Mouse (Mus musculus): Measurements from ENCODE around the gene Gtf2h3. TPM values are rescaled to one million over a fixed set of nuclear protein-coding genes. Genes with fewer than 3 reads are reported as not detected.

The Gtf2h3 gene
- polyA plus RNA-seq, 1 experiment, result 34.0 TPM

GRCm38 (mm10) chr5:124553607-124554006 lies 25.3 kb upstream of the Gtf2h3 start:
- no peaks in the 10 kb centered on the region for H3K27me3 ChIP-seq (ENCODE audit: control insufficient read depth, insufficient read depth, insufficient read length)
- peaks cover 29% of the 10 kb centered on the region for H3K36me3 ChIP-seq (ENCODE audit: control insufficient read depth, insufficient read depth)
- no peak overlapping the region for H3ac ChIP-seq (ENCODE audit: control insufficient read depth, insufficient read length, low read depth)
- TF ChIP-seq FOSL1 (IDR thresholded peaks at IDR 0.05; ENCODE audit: insufficient read depth, low read length, poor library complexity, severe bottlenecking) (no peak), MAX (IDR thresholded peaks at IDR 0.05) (no peak), CTCF (IDR thresholded peaks at IDR 0.05; ENCODE audit: control insufficient read depth, insufficient read depth, insufficient read length) (no peak), CEBPB (IDR thresholded peaks at IDR 0.05; ENCODE audit: low read depth) (no peak), USF1 (IDR thresholded peaks at IDR 0.05; ENCODE audit: low read depth) (no peak), MYOG (IDR thresholded peaks at IDR 0.05; ENCODE audit: control insufficient read depth, extremely low read depth, insufficient read length) (no peak), MYOD1 (IDR thresholded peaks at IDR 0.05; ENCODE audit: control insufficient read depth, insufficient read length, low read depth) (no peak)
- H3K4me3 ChIP-seq (ENCODE audit: insufficient read depth, poor library complexity, severe bottlenecking), result peak overlapping the region; percentile 82
- H3K79me2 ChIP-seq (ENCODE audit: control insufficient read depth, insufficient read depth), result peaks cover 18% of the 10 kb centered on the region
- H3K79me3 ChIP-seq (ENCODE audit: low read depth), result peaks cover 2% of the 10 kb centered on the region

- Histone ChIP-seq H3K4me3 (ENCODE audit: insufficient read depth, poor library complexity, severe bottlenecking) (no peak overlapping the region), H3K79me3 (ENCODE audit: low read depth) (no peaks in the 10 kb centered on the region), H3K27me3 (ENCODE audit: control insufficient read depth, insufficient read depth, insufficient read length) (no peaks in the 10 kb centered on the region), H3K36me3 (ENCODE audit: control insufficient read depth, insufficient read depth) (peaks cover 29% of the 10 kb centered on the region), H3K79me2 (ENCODE audit: control insufficient read depth, insufficient read depth) (peaks cover 15% of the 10 kb centered on the region), H3ac (ENCODE audit: control insufficient read depth, insufficient read length, low read depth) (no peak overlapping the region)
- TF ChIP-seq CEBPB (IDR thresholded peaks at IDR 0.05; ENCODE audit: low read depth) (no peak), MYOD1 (IDR thresholded peaks at IDR 0.05; ENCODE audit: control insufficient read depth, insufficient read length, low read depth) (no peak), USF1 (IDR thresholded peaks at IDR 0.05; ENCODE audit: low read depth) (no peak), CTCF (IDR thresholded peaks at IDR 0.05; ENCODE audit: control insufficient read depth, insufficient read depth, insufficient read length) (no peak), MAX (IDR thresholded peaks at IDR 0.05) (no peak), MYOG (IDR thresholded peaks at IDR 0.05; ENCODE audit: control insufficient read depth, extremely low read depth, insufficient read length) (no peak), FOSL1 (IDR thresholded peaks at IDR 0.05; ENCODE audit: insufficient read depth, low read length, poor library complexity, severe bottlenecking) (no peak)
Measured at GRCm38 (mm10) chr5:124555145-124555544, 23.8 kb upstream of the Gtf2h3 start.

- Histone ChIP-seq H3K4me3 (ENCODE audit: insufficient read depth, poor library complexity, severe bottlenecking) (no peak overlapping the region), H3K36me3 (ENCODE audit: control insufficient read depth, insufficient read depth) (peaks cover 92% of the 10 kb centered on the region), H3K79me2 (ENCODE audit: control insufficient read depth, insufficient read depth) (peaks cover 6% of the 10 kb centered on the region), H3ac (ENCODE audit: control insufficient read depth, insufficient read length, low read depth) (no peak overlapping the region), H3K79me3 (ENCODE audit: low read depth) (no peaks in the 10 kb centered on the region), H3K27me3 (ENCODE audit: control insufficient read depth, insufficient read depth, insufficient read length) (no peaks in the 10 kb centered on the region)
- TF ChIP-seq MYOG (IDR thresholded peaks at IDR 0.05; ENCODE audit: control insufficient read depth, extremely low read depth, insufficient read length), result no peak
- TF ChIP-seq MAX (IDR thresholded peaks at IDR 0.05), result no peak
- TF ChIP-seq USF1 (IDR thresholded peaks at IDR 0.05; ENCODE audit: low read depth), result no peak
- no peak for TF ChIP-seq CEBPB (IDR thresholded peaks at IDR 0.05; ENCODE audit: low read depth)
Measured at GRCm38 (mm10) chr5:124571068-124571467, 7.9 kb upstream of the Gtf2h3 start.

GRCm38 (mm10) chr5:124575467-124575866 lies 3.5 kb upstream of the Gtf2h3 start:
- H3ac ChIP-seq (ENCODE audit: control insufficient read depth, insufficient read length, low read depth), result no peak overlapping the region
- peaks cover 20% of the 10 kb centered on the region for H3K79me3 ChIP-seq (ENCODE audit: low read depth)
- no peak for TF ChIP-seq CTCF (IDR thresholded peaks at IDR 0.05; ENCODE audit: control insufficient read depth, insufficient read depth, insufficient read length)
- no peak for TF ChIP-seq MAX (IDR thresholded peaks at IDR 0.05)
- no peak for TF ChIP-seq MYOG (IDR thresholded peaks at IDR 0.05; ENCODE audit: control insufficient read depth, extremely low read depth, insufficient read length)
- no peak for TF ChIP-seq FOSL1 (IDR thresholded peaks at IDR 0.05; ENCODE audit: insufficient read depth, low read length, poor library complexity, severe bottlenecking)
- TF ChIP-seq USF1 (IDR thresholded peaks at IDR 0.05; ENCODE audit: low read depth), result no peak
- no peak for TF ChIP-seq MYOD1 (IDR thresholded peaks at IDR 0.05; ENCODE audit: control insufficient read depth, insufficient read length, low read depth)
- no peak for TF ChIP-seq CEBPB (IDR thresholded peaks at IDR 0.05; ENCODE audit: low read depth)
- H3K79me2 ChIP-seq (ENCODE audit: control insufficient read depth, insufficient read depth), result peaks cover 37% of the 10 kb centered on the region
- no peaks in the 10 kb centered on the region for H3K27me3 ChIP-seq (ENCODE audit: control insufficient read depth, insufficient read depth, insufficient read length)
- peaks cover 60% of the 10 kb centered on the region for H3K36me3 ChIP-seq (ENCODE audit: control insufficient read depth, insufficient read depth)
- no peak overlapping the region for H3K4me3 ChIP-seq (ENCODE audit: insufficient read depth, poor library complexity, severe bottlenecking)

GRCm38 (mm10) chr5:124582515-124582914 lies 3.6 kb downstream of the Gtf2h3 start:
- Histone ChIP-seq H3K79me3 (ENCODE audit: low read depth) (peaks cover 24% of the 10 kb centered on the region), H3K4me3 (ENCODE audit: insufficient read depth, poor library complexity, severe bottlenecking) (no peak overlapping the region), H3K79me2 (ENCODE audit: control insufficient read depth, insufficient read depth) (peaks cover 39% of the 10 kb centered on the region), H3K36me3 (ENCODE audit: control insufficient read depth, insufficient read depth) (peaks cover 29% of the 10 kb centered on the region), H3K27me3 (ENCODE audit: control insufficient read depth, insufficient read depth, insufficient read length) (no peaks in the 10 kb centered on the region), H3ac (ENCODE audit: control insufficient read depth, insufficient read length, low read depth) (no peak overlapping the region)
- no peak for TF ChIP-seq USF1 (IDR thresholded peaks at IDR 0.05; ENCODE audit: low read depth)
- no peak for TF ChIP-seq MAX (IDR thresholded peaks at IDR 0.05)
- no peak for TF ChIP-seq CEBPB (IDR thresholded peaks at IDR 0.05; ENCODE audit: low read depth)
- no peak for TF ChIP-seq FOSL1 (IDR thresholded peaks at IDR 0.05; ENCODE audit: insufficient read depth, low read length, poor library complexity, severe bottlenecking)
- no peak for TF ChIP-seq MYOG (IDR thresholded peaks at IDR 0.05; ENCODE audit: control insufficient read depth, extremely low read depth, insufficient read length)

- no peak overlapping the region for H3K4me3 ChIP-seq (ENCODE audit: insufficient read depth, poor library complexity, severe bottlenecking)
- no peak for TF ChIP-seq MAX (IDR thresholded peaks at IDR 0.05)
- no peak for TF ChIP-seq USF1 (IDR thresholded peaks at IDR 0.05; ENCODE audit: low read depth)
- TF ChIP-seq MYOG (IDR thresholded peaks at IDR 0.05; ENCODE audit: control insufficient read depth, extremely low read depth, insufficient read length), result no peak
- H3K79me3 ChIP-seq (ENCODE audit: low read depth), result no peaks in the 10 kb centered on the region
- H3K79me2 ChIP-seq (ENCODE audit: control insufficient read depth, insufficient read depth), result no peaks in the 10 kb centered on the region
- no peaks in the 10 kb centered on the region for H3K27me3 ChIP-seq (ENCODE audit: control insufficient read depth, insufficient read depth, insufficient read length)
- no peak overlapping the region for H3ac ChIP-seq (ENCODE audit: control insufficient read depth, insufficient read length, low read depth)
- peaks cover 37% of the 10 kb centered on the region for H3K36me3 ChIP-seq (ENCODE audit: control insufficient read depth, insufficient read depth)
Measured at GRCm38 (mm10) chr5:124592768-124593167, 13.8 kb downstream of the Gtf2h3 start.
